Mouse (Mus musculus) myocyte (in vitro differentiated cells): ENCODE measurements around the gene March11. TPM values are rescaled to one million over a fixed set of nuclear protein-coding genes. Genes with fewer than 3 reads are reported as not detected.
A peak's percentile ranks its signal among the peaks of the same experiment; 100 is the strongest.

ENCODE experiments used
- H3K27me3 ChIP-seq: one replicate; pipeline ENCODE4 v1.6.1; 2011; ENCODE audit not compliant: control insufficient read depth, insufficient read depth, insufficient read length
- H3K36me3 ChIP-seq: one replicate; pipeline ENCODE4 v1.6.1; 2011; ENCODE audit not compliant: control insufficient read depth, insufficient read depth
- H3K4me2 ChIP-seq: one replicate; pipeline ENCODE4 v1.6.1; 2011; ENCODE audit warnings: low read depth, control low read depth
- H3K4me3 ChIP-seq: one replicate; pipeline ENCODE4 v1.5.1; 2011; ENCODE audit warnings: mild to moderate bottlenecking, control low read depth, moderate library complexity
- H3K79me2 ChIP-seq: one replicate; pipeline ENCODE4 v1.6.1; 2011; ENCODE audit not compliant: control insufficient read depth, insufficient read depth
- H3ac ChIP-seq: one replicate; pipeline ENCODE4 v1.6.1; 2011; ENCODE audit not compliant: control insufficient read depth, insufficient read length
- CEBPB ChIP-seq: IDR thresholded peaks from 2 replicates; pipeline ENCODE4 v1.6.1; 2011; ENCODE audit warnings: mild to moderate bottlenecking, moderate library complexity; ENCODE audit not compliant: poor library complexity, insufficient read depth, severe bottlenecking
- E2F4 ChIP-seq: IDR thresholded peaks from one replicate; pipeline ENCODE4 v1.6.1; 2011; ENCODE audit warnings: mild to moderate bottlenecking, control low read depth, moderate library complexity; ENCODE audit not compliant: insufficient read depth
- MAX ChIP-seq: IDR thresholded peaks from one replicate; pipeline ENCODE4 v1.6.1; 2011; ENCODE audit warnings: low read depth, mild to moderate bottlenecking, control low read depth
- MYOD1 ChIP-seq, 3 experiments: IDR thresholded peaks; one replicate each; pipeline ENCODE4 v1.6.1; 2011; ENCODE audit warnings: control low read depth in 2 of 3, low read depth in 2 of 3, mild to moderate bottlenecking in 2 of 3, moderate library complexity in 1 of 3; ENCODE audit not compliant: insufficient read length in 2 of 3, control insufficient read depth in 1 of 3
- MYOG ChIP-seq, 3 experiments: IDR thresholded peaks; one replicate each; pipeline ENCODE4 v1.6.1; 2011; ENCODE audit warnings: control low read depth in 2 of 3, low read depth in 2 of 3, mild to moderate bottlenecking in 2 of 3; ENCODE audit not compliant: insufficient read length in 2 of 3, control insufficient read depth in 1 of 3, insufficient read depth in 1 of 3
- POLR2A ChIP-seq: IDR thresholded peaks from one replicate; pipeline ENCODE4 v1.6.1; 2011; ENCODE audit warnings: low read depth, mild to moderate bottlenecking, control low read depth, moderate library complexity; ENCODE audit not compliant: insufficient read length
- POLR2AphosphoS2 ChIP-seq: IDR thresholded peaks from one replicate; pipeline ENCODE4 v1.6.1; 2011; ENCODE audit warnings: low read depth, control low read depth; ENCODE audit not compliant: insufficient read length
- REST ChIP-seq: IDR thresholded peaks from one replicate; pipeline ENCODE4 v1.6.1; 2011; ENCODE audit warnings: mild to moderate bottlenecking, control low read depth, moderate library complexity; ENCODE audit not compliant: insufficient read depth, insufficient read length
- SRF ChIP-seq: IDR thresholded peaks from one replicate; pipeline ENCODE4 v1.6.1; 2011; ENCODE audit warnings: low read depth; ENCODE audit not compliant: control insufficient read depth, insufficient read length
- TCF12 ChIP-seq: IDR thresholded peaks from one replicate; pipeline ENCODE4 v1.6.1; 2011; ENCODE audit warnings: mild to moderate bottlenecking, control low read depth; ENCODE audit not compliant: poor library complexity, insufficient read depth, severe bottlenecking
- TCF3 ChIP-seq: IDR thresholded peaks from one replicate; pipeline ENCODE4 v1.6.1; 2011; ENCODE audit warnings: low read depth, control low read depth; ENCODE audit not compliant: insufficient read length
- USF1 ChIP-seq: IDR thresholded peaks from one replicate; pipeline ENCODE4 v1.6.1; 2011; ENCODE audit warnings: low read depth, mild to moderate bottlenecking, control low read depth, moderate library complexity
- polyA plus RNA-seq: library from polyadenylated mRNA; unstranded; fragments of >200 nt; fragmentation: generic; extraction: Trizol; gene quantifications from one replicate; pipeline ENCODE4 v1.2.1, GENCODE M21; 2012; ENCODE audit warnings: missing spikeins

Gene March11
- polyA plus RNA-seq, 1 experiment = 73.8 TPM

DNA sequence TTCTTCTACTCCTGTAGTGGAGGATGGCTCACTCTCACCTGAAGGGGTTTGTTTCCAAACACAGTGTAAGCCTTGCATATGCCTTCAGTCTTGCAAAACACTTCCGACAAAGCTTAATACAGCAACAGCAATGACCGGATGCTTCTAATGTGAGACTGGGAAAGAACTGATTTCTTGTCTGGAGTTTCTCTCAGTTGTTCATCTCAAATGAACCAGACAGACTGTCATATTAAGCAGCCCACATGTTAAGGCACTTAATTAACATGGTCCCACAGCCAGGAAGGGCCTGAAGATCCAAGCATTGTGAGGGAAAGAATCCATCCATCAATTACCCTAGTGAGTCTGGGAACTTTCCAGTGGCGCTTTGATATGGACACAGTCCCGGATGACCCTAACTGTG, 17.0 kb upstream of the March11 start:
- Histone ChIP-seq H3K79me2 (no peaks in the 10 kb centered on the region), H3ac (no peak overlapping the region), H3K4me2 (no peak overlapping the region), H3K4me3 (no peak overlapping the region), H3K36me3 (no peaks in the 10 kb centered on the region), H3K27me3 (no peaks in the 10 kb centered on the region)
- no peak for TF ChIP-seq POLR2AphosphoS2
- TF ChIP-seq REST = no peak
- TF ChIP-seq MAX = no peak
- TF ChIP-seq TCF3 = no peak
- no peak for TF ChIP-seq USF1
- TF ChIP-seq E2F4 = no peak
- no peak for TF ChIP-seq MYOG (IDR thresholded peaks at IDR 0.05; ENCODE audit: control insufficient read depth in 1 of 3, insufficient read depth in 1 of 3, insufficient read length in 2 of 3, low read depth in 2 of 3)
- TF ChIP-seq MYOD1 (IDR thresholded peaks at IDR 0.05; ENCODE audit: control insufficient read depth in 1 of 3, insufficient read length in 2 of 3, low read depth in 2 of 3) = no peak
- TF ChIP-seq CEBPB = no peak
- no peak for TF ChIP-seq TCF12
- no peak for TF ChIP-seq SRF
- TF ChIP-seq POLR2A = no peak

DNA sequence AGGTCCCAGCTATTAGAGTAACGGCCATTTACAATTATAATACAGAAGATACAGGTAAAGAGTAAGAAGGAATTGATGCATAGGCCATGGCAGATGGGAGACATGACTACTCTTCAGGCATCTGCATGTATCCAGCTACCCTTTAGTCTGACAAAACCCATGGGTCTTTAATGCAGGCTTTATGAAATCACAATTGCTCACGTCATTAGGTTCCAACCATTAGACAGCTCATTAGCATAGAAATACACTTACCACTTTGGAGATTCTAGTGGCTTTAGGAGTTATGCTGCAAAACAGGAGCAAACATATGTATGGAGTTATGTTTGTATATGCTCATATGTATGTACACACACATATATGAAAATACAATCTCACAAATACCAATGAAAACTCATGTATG, 16.0 kb upstream of the March11 start:
- Histone ChIP-seq H3ac (no peak overlapping the region), H3K4me3 (no peak overlapping the region), H3K36me3 (no peaks in the 10 kb centered on the region), H3K79me2 (no peaks in the 10 kb centered on the region), H3K4me2 (no peak overlapping the region), H3K27me3 (no peaks in the 10 kb centered on the region)
- TF ChIP-seq REST = no peak
- no peak for TF ChIP-seq MYOG (IDR thresholded peaks at IDR 0.05; ENCODE audit: control insufficient read depth in 1 of 3, insufficient read depth in 1 of 3, insufficient read length in 2 of 3, low read depth in 2 of 3)
- no peak for TF ChIP-seq SRF
- TF ChIP-seq POLR2A = no peak
- no peak for TF ChIP-seq POLR2AphosphoS2
- TF ChIP-seq E2F4 = no peak
- TF ChIP-seq MAX = no peak
- TF ChIP-seq USF1 = no peak
- TF ChIP-seq TCF3 = no peak
- TF ChIP-seq TCF12 = no peak
- TF ChIP-seq MYOD1 (IDR thresholded peaks at IDR 0.05; ENCODE audit: control insufficient read depth in 1 of 3, insufficient read length in 2 of 3, low read depth in 2 of 3) = no peak
- TF ChIP-seq CEBPB = no peak

DNA sequence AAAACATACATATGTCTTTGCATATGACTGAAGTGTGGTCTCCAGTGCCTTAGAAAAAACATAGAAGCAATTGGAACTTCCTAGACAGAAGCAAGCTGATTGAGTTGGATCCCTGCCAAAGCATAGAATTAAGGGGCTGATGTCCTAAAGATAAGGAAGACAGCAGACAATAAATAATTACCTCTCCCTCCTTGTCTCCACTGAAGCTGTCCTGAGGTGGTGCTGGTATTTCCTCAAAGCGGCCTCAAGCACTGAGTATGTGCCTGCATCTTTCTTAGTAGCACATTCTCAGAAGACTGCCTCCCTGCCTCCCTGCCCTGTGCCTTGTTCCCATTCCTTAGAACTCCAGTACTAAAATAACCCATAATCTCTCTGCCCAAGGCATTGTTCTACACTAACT, 15.6 kb upstream of the March11 start:
- Histone ChIP-seq H3ac (no peak overlapping the region), H3K4me3 (no peak overlapping the region), H3K4me2 (no peak overlapping the region), H3K36me3 (no peaks in the 10 kb centered on the region), H3K27me3 (no peaks in the 10 kb centered on the region), H3K79me2 (no peaks in the 10 kb centered on the region)
- TF ChIP-seq TCF12 = no peak
- TF ChIP-seq MYOD1 (IDR thresholded peaks at IDR 0.05; ENCODE audit: control insufficient read depth in 1 of 3, insufficient read length in 2 of 3, low read depth in 2 of 3) = no peak
- no peak for TF ChIP-seq USF1
- TF ChIP-seq TCF3 = no peak
- TF ChIP-seq MAX = no peak
- no peak for TF ChIP-seq POLR2A
- no peak for TF ChIP-seq CEBPB

DNA sequence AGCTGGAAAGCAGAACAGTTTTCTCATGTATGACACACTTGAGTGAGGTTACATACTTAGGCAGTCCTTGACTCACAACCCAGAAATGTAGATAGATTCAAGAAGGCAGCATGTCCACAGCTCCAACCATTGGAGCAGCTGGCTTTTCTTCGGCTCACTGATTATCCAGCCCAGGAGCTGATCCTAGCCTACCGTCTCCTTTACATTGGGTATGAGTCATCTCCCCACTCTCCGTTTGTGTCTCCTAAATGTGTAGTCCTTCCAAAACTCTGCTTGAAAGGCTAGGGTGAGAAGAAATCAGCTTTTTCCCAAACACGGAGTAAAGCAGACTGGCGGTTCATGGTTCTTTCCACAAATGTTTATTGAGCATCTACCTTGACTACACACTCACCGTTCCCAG, 10.2 kb upstream of the March11 start:
- H3ac ChIP-seq = no peak overlapping the region
- no peaks in the 10 kb centered on the region for H3K79me2 ChIP-seq
- TF ChIP-seq MYOD1 (IDR thresholded peaks at IDR 0.05; ENCODE audit: control insufficient read depth in 1 of 3, insufficient read length in 2 of 3, low read depth in 2 of 3) = no peak
- no peak for TF ChIP-seq USF1
- no peak for TF ChIP-seq CEBPB
- no peak for TF ChIP-seq MAX
- no peak for TF ChIP-seq POLR2A
- TF ChIP-seq POLR2AphosphoS2 = no peak
- H3K27me3 ChIP-seq = no peaks in the 10 kb centered on the region
- no peak overlapping the region for H3K4me3 ChIP-seq
- H3K36me3 ChIP-seq = no peaks in the 10 kb centered on the region
- no peak overlapping the region for H3K4me2 ChIP-seq

DNA sequence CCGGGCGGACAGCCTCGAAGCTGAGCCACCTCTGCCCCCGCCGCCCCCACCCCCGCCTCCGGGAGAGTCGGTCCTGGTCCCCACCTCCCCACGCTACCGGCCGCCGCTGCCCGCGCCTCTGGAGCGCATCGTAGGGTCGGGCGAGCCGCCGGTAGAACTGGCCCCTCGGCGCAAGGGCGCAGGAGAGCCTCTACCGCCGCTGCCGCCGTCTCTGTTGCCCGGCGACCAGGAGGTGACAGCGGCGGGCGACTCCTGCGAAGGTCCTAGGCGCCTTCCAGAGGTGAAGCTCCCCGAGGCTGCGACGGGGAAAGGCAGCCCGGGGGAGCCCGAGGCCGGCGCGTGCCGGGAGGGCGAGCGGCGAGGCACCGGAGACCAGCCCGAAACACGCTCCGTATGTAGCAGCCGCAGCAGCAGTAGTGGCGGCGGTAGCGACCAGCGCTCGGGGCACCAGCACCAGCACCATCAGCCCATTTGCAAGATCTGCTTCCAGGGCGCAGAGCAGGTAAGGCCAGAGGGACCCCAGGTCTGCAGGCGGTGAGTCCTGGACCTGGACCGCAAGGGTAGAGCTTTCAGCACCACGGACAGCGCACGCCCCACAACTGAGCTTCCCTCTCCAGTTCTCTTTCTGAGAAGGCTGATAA, 563 bp downstream of the March11 start:
- Histone ChIP-seq H3K27me3 (no peaks in the 10 kb centered on the region), H3K4me3 (peak overlapping the region; percentile 34), H3ac (peak overlapping the region; percentile 44), H3K4me2 (peak overlapping the region; percentile 69), H3K79me2 (no peaks in the 10 kb centered on the region), H3K36me3 (peaks cover 7% of the 10 kb centered on the region)
- TF ChIP-seq MYOD1 (IDR thresholded peaks at IDR 0.05; ENCODE audit: control insufficient read depth in 1 of 3, insufficient read length in 2 of 3, low read depth in 2 of 3) (peak in 1 of 3 experiments; percentile 1), MAX (no peak), POLR2A (peak; percentile 20), POLR2AphosphoS2 (no peak), REST (peak; percentile 97), MYOG (IDR thresholded peaks at IDR 0.05; ENCODE audit: control insufficient read depth in 1 of 3, insufficient read depth in 1 of 3, insufficient read length in 2 of 3, low read depth in 2 of 3) (peak in 2 of 3 experiments; percentile 19 to 29), USF1 (no peak), E2F4 (no peak), CEBPB (no peak), TCF3 (no peak)
